Comparison of ENCODE assay signal across 13 mouse cellular contexts in genomic region chr14:58817961-58818504, GRCm38 (mm10).
A peak's percentile ranks its signal among the peaks of the same experiment; 100 is the strongest.
DNase-seq lines count a peak whose midpoint lies in the region; ATAC-seq and TF ChIP-seq lines count a peak whose summit lies in the region.
"Had no signal": no experiment of that assay in that cellular context is flagged by ENCODE, and none has a peak within 500 bp of the region (broad histone marks: within the 10 kb centered on the region; RNA-seq: fewer than 3 reads in every experiment).

No protein-coding gene starts in this region.

- no peak overlapping the region for H3K27ac ChIP-seq in lung, postnatal 0 days (ENCODE audit: low read length)
- H3K27ac ChIP-seq in CH12.LX (ENCODE audit: insufficient read depth, low read depth): no peak overlapping the region
- H3K27ac ChIP-seq in midbrain, embryonic 14.5 days (replicated peaks; ENCODE audit: low read depth, low read length): no peak overlapping the region
- H3K27ac ChIP-seq: heart, embryonic 15.5 days; limb, embryonic 12.5 days; midbrain, embryonic 13.5 days; neural tube, embryonic 13.5 days had no signal

- H3K79me2 ChIP-seq in CH12.LX (replicated peaks; ENCODE audit: control insufficient read depth, extremely low read depth, insufficient read depth, poor library complexity, severe bottlenecking): no peaks in the 10 kb centered on the region

- H3K27me3 ChIP-seq in lung, postnatal 0 days (replicated peaks; ENCODE audit: insufficient read depth, low read length): no peaks in the 10 kb centered on the region
- H3K27me3 ChIP-seq in CH12.LX (replicated peaks): no peaks in the 10 kb centered on the region
- no peaks in the 10 kb centered on the region for H3K27me3 ChIP-seq in midbrain, embryonic 14.5 days (ENCODE audit: control insufficient read depth, insufficient read depth, low read length)
- H3K27me3 ChIP-seq: heart, embryonic 15.5 days; limb, embryonic 12.5 days; midbrain, embryonic 13.5 days; neural tube, embryonic 13.5 days had no signal

- dilution Hi-C loops in CH12.LX (cut with MboI; ENCODE audit: extremely low pct_ligation_motif_present, extremely low pct_unique_long_range_greater_than_20kb, low sequenced_read_pairs): no loop called here

- TF ChIP-seq RAD21 in CH12.LX (IDR thresholded peaks at IDR 0.05; ENCODE audit: low read depth, low read length): no peak

- H3K9ac ChIP-seq in lung, postnatal 0 days (replicated peaks; ENCODE audit: low read depth): no peak overlapping the region
- H3K9ac ChIP-seq in CH12.LX (ENCODE audit: insufficient read depth, low read depth): no peak overlapping the region
- H3K9ac ChIP-seq in midbrain, embryonic 14.5 days (replicated peaks; ENCODE audit: low read length): no peak overlapping the region
- H3K9ac ChIP-seq: heart, embryonic 15.5 days; limb, embryonic 12.5 days; midbrain, embryonic 13.5 days; neural tube, embryonic 13.5 days had no signal

- H3K4me1 ChIP-seq in lung, postnatal 0 days (ENCODE audit: insufficient read depth, low read depth, low read length): no peaks in the 10 kb centered on the region
- peaks cover 9 to 27% of the 10 kb centered on the region in 2 experiments for H3K4me1 ChIP-seq in CH12.LX (ENCODE audit: control insufficient read depth in 1 of 2, insufficient read depth in 2 of 2)
- H3K4me1 ChIP-seq in midbrain, embryonic 14.5 days (ENCODE audit: control insufficient read depth, insufficient read depth, low read length): no peaks in the 10 kb centered on the region
- H3K4me1 ChIP-seq: heart, embryonic 15.5 days; limb, embryonic 12.5 days; midbrain, embryonic 13.5 days; neural tube, embryonic 13.5 days had no signal

- TF ChIP-seq EP300 in lung, postnatal 0 days (IDR thresholded peaks at IDR 0.05): no peak
- TF ChIP-seq EP300 in CH12.LX (IDR thresholded peaks at IDR 0.05; ENCODE audit: low read length): peak; percentile 54; the same call in 1 of the 2 replicates

- TF ChIP-seq POLR2A in CH12.LX (IDR thresholded peaks at IDR 0.05; ENCODE audit: low read depth, low read length): no peak

- no peak overlapping the region for H3K4me3 ChIP-seq in lung, postnatal 0 days (ENCODE audit: low read depth, low read length)
- no peak overlapping the region for H3K4me3 ChIP-seq in CH12.LX (replicated peaks in 1 of 3; ENCODE audit: low read depth in 2 of 3, low read length in 2 of 3, poor library complexity in 1 of 3)
- H3K4me3 ChIP-seq in midbrain, embryonic 14.5 days (replicated peaks; ENCODE audit: low read depth, low read length): no peak overlapping the region
- H3K4me3 ChIP-seq: heart, embryonic 15.5 days; limb, embryonic 12.5 days; midbrain, embryonic 13.5 days; neural tube, embryonic 13.5 days had no signal

- no peak for ATAC-seq in lung, postnatal 0 days
- ATAC-seq in midbrain, embryonic 14.5 days (ENCODE audit: low FRiP score, low TSS enrichment): no peak
- ATAC-seq: midbrain, embryonic 13.5 days had no signal

- in situ Hi-C loops in CH12.LX (cut with MboI; ENCODE audit: low pct_ligation_motif_present, low pct_unique_long_range_greater_than_20kb, low sequenced_read_pairs): no loop called here

- no peaks in the 10 kb centered on the region for H3K36me3 ChIP-seq in lung, postnatal 0 days (ENCODE audit: insufficient read depth, low read length)
- H3K36me3 ChIP-seq in CH12.LX (replicated peaks in 1 of 2; ENCODE audit: control insufficient read depth in 1 of 2, insufficient read depth in 1 of 2, low read length in 1 of 2): no peaks in the 10 kb centered on the region
- H3K36me3 ChIP-seq in midbrain, embryonic 14.5 days (ENCODE audit: control insufficient read depth, insufficient read depth, low read length): no peaks in the 10 kb centered on the region
- H3K36me3 ChIP-seq: heart, embryonic 15.5 days; limb, embryonic 12.5 days; midbrain, embryonic 13.5 days; neural tube, embryonic 13.5 days had no signal

- H3K4me2 ChIP-seq in lung, postnatal 0 days (replicated peaks; ENCODE audit: low read depth, low read length): no peak overlapping the region
- H3K4me2 ChIP-seq in CH12.LX (ENCODE audit: insufficient read depth, low read depth, poor library complexity, severe bottlenecking): peak overlapping the region; percentile 68
- H3K4me2 ChIP-seq in midbrain, embryonic 14.5 days (ENCODE audit: low read length): no peak overlapping the region
- H3K4me2 ChIP-seq: heart, embryonic 15.5 days; limb, embryonic 12.5 days; midbrain, embryonic 13.5 days; neural tube, embryonic 13.5 days had no signal

- DNase-seq in embryo, embryonic 11.5 days (ENCODE audit: low read depth, low spot score): peak; percentile 11
- DNase-seq in embryo, embryonic 10.5 days (ENCODE audit: low spot score): no peak
- peak; percentile 34 for DNase-seq in lung, postnatal 10 days
- no peak for DNase-seq in lung, postnatal 0 days (ENCODE audit: low spot score)
- DNase-seq in CH12.LX (ENCODE audit: extremely low read depth): peak; percentile 72
- peak; percentile 44 to 69 for DNase-seq in cerebellum, postnatal 14 days
- no peak for DNase-seq in midbrain, embryonic 14.5 days
- DNase-seq in ovary, postnatal 36 days (ENCODE audit: low spot score): no peak
- DNase-seq: lung, adult 18-20 months had no signal

- no peaks in the 10 kb centered on the region for H3K9me3 ChIP-seq in lung, postnatal 0 days (ENCODE audit: low read length)
- no peaks in the 10 kb centered on the region for H3K9me3 ChIP-seq in CH12.LX (replicated peaks; ENCODE audit: low read length)
- H3K9me3 ChIP-seq in midbrain, embryonic 14.5 days (ENCODE audit: control insufficient read depth, low read length): no peaks in the 10 kb centered on the region
- H3K9me3 ChIP-seq: heart, embryonic 15.5 days; limb, embryonic 12.5 days; midbrain, embryonic 13.5 days; neural tube, embryonic 13.5 days had no signal

- TF ChIP-seq CTCF in lung, postnatal 0 days (IDR thresholded peaks at IDR 0.05): no peak
- no peak for TF ChIP-seq CTCF in CH12.LX (conservative IDR thresholded peaks at IDR 0.05 in 1 of 2, IDR thresholded peaks at IDR 0.05 in 1 of 2; ENCODE audit: low read depth in 2 of 2, low read length in 2 of 2)

- 70% methylated on average over 10 of the region's 10 CpGs for WGBS in lung, postnatal 0 days
- 86% methylated on average over 10 of the region's 10 CpGs for WGBS in midbrain, embryonic 14.5 days

TF ChIP-seq in CH12.LX, 34 proteins besides CTCF, POLR2A, EP300 and RAD21:
- peak; percentile 8; the same call in 1 of the 2 replicates for TF ChIP-seq BHLHE40 (IDR thresholded peaks at IDR 0.05; ENCODE audit: low read depth, low read length)
- TF ChIP-seq IRF4 (IDR thresholded peaks at IDR 0.05; ENCODE audit: low read depth, low read length): 0 out of 2 replicates have a peak, but pooled peaks have one; percentile 58
- TF ChIP-seq ZNF384 (IDR thresholded peaks at IDR 0.05; ENCODE audit: low read depth, low read length): peak; percentile 42; the same call in 1 of the 2 replicates
- no peak; the same call in 1 of the 2 replicates for TF ChIP-seq CHD2 (IDR thresholded peaks at IDR 0.05; ENCODE audit: low read length)
- 0 out of 2 replicates have a peak, but pooled peaks have one; percentile 51 for TF ChIP-seq MAX (IDR thresholded peaks at IDR 0.05; ENCODE audit: low read length)
- no peak for TF ChIP-seq PAX5 (IDR thresholded peaks at IDR 0.05; ENCODE audit: low read length)
- 0 out of 2 replicates have a peak, but pooled peaks have one; percentile 47 for TF ChIP-seq TBP (conservative IDR thresholded peaks at IDR 0.05; ENCODE audit: low read depth, low read length)
- peak; percentile 72 for TF ChIP-seq ETS1 (conservative IDR thresholded peaks at IDR 0.05; ENCODE audit: low read depth, low read length)
- TF ChIP-seq MAFK (IDR thresholded peaks at IDR 0.05; ENCODE audit: insufficient replicate concordance, low read length): no peak
- no peak for TF ChIP-seq E2F4 (IDR thresholded peaks at IDR 0.05; ENCODE audit: insufficient replicate concordance, low read depth, low read length)
- TF ChIP-seq MEF2A (IDR thresholded peaks at IDR 0.05; ENCODE audit: borderline replicate concordance, low read depth, low read length): 0 out of 2 replicates have a peak, but pooled peaks have one; percentile 16
- no peak for TF ChIP-seq GABPA (IDR thresholded peaks at IDR 0.05; ENCODE audit: insufficient replicate concordance, low read depth, low read length)
- no peak for TF ChIP-seq MXI1 (IDR thresholded peaks at IDR 0.05; ENCODE audit: low read depth, low read length)
- peak; percentile 51; the same call in 1 of the 2 replicates for TF ChIP-seq TCF12 (IDR thresholded peaks at IDR 0.05; ENCODE audit: low read depth, low read length)
- no peak for TF ChIP-seq CHD1 (IDR thresholded peaks at IDR 0.05; ENCODE audit: low read depth, low read length)
- 0 out of 2 replicates have a peak, but pooled peaks have one; percentile 29 for TF ChIP-seq ELF1 (IDR thresholded peaks at IDR 0.05; ENCODE audit: low read depth, low read length)

Comparison
In these comparisons a context has a peak if more than half of its experiments do, and no peak if none do; other contexts are left out.
1. DNase-seq: peak in embryo, embryonic 11.5 days (single experiment), lung, postnatal 10 days (single experiment), CH12.LX (single experiment) and cerebellum, postnatal 14 days (2 of 2); none in embryo, embryonic 10.5 days (single experiment), lung, postnatal 0 days (single experiment), midbrain, embryonic 14.5 days (single experiment) and ovary, postnatal 36 days (single experiment).